Mouse (Mus musculus) forebrain, embryonic 15.5 days (tissue): ENCODE measurements around the gene Rnf128. TPM values are rescaled to one million over a fixed set of nuclear protein-coding genes. Genes with fewer than 3 reads are reported as not detected.
A peak's percentile ranks its signal among the peaks of the same experiment; 100 is the strongest.

Experiments used
- ATAC-seq: fragments of 200-750 bp; cut with Nextera tagmentation; replicated peaks from 2 replicates; pipeline ENCODE4 v1.8.0; 2017; ENCODE audit warnings: mild to moderate bottlenecking, moderate TSS enrichment, moderate library complexity
- H3K27ac ChIP-seq: fragments of 300-500 bp; sonication (generic); replicated peaks from 2 replicates; pipeline ENCODE4 v1.5.1; 2015; ENCODE audit warnings: mild to moderate bottlenecking, inconsistent platforms
- H3K27me3 ChIP-seq: fragments of 300-500 bp; sonication (generic); 2 replicates; pipeline ENCODE4 v1.6.1; 2015; ENCODE audit warnings: inconsistent platforms
- H3K36me3 ChIP-seq: fragments of 300-500 bp; sonication (generic); 2 replicates; pipeline ENCODE4 v1.6.1; 2015; ENCODE audit warnings: mild to moderate bottlenecking, inconsistent platforms
- H3K4me1 ChIP-seq: fragments of 300-500 bp; sonication (generic); 2 replicates; pipeline ENCODE4 v1.6.1; 2015; ENCODE audit warnings: inconsistent platforms
- H3K4me2 ChIP-seq: fragments of 300-500 bp; sonication (generic); replicated peaks from 2 replicates; pipeline ENCODE4 v1.6.1; 2015; ENCODE audit warnings: mild to moderate bottlenecking, inconsistent platforms
- H3K4me3 ChIP-seq: fragments of 300-500 bp; sonication (generic); 2 replicates; pipeline ENCODE4 v1.5.1; 2015; ENCODE audit warnings: mild to moderate bottlenecking, inconsistent platforms
- H3K9ac ChIP-seq: fragments of 300-500 bp; sonication (generic); replicated peaks from 2 replicates; pipeline ENCODE4 v1.6.1; 2015; ENCODE audit warnings: mild to moderate bottlenecking, inconsistent platforms
- H3K9me3 ChIP-seq: fragments of 300-500 bp; sonication (generic); 2 replicates; pipeline ENCODE4 v1.6.1; 2016; ENCODE audit warnings: inconsistent platforms
- WGBS: fragments of 180-500 bp; shearing (Covaris S2); methylation state at CpG from one replicate; pipeline ENCODE4 v1.1.7; 2015; ENCODE audit warnings: mixed read lengths; 5-methylcytosine and 5-hydroxymethylcytosine counted together
- polyA plus RNA-seq: library from polyadenylated mRNA; unstranded; fragments of >200 nt; fragmentation: Nextera tagmentation; extraction: Ambion mirVana; gene quantifications from 2 replicates; pipeline ENCODE4 v1.2.1, GENCODE M21; 2015

Gene Rnf128
- polyA plus RNA-seq, 1 experiment from 2014 or later, result 3.1 TPM

- no peak for ATAC-seq
- Histone ChIP-seq H3K9ac (no peak overlapping the region), H3K36me3 (no peaks in the 10 kb centered on the region), H3K4me3 (no peak overlapping the region), H3K27me3 (no peaks in the 10 kb centered on the region), H3K27ac (no peak overlapping the region), H3K4me1 (no peaks in the 10 kb centered on the region), H3K4me2 (no peak overlapping the region), H3K9me3 (no peaks in the 10 kb centered on the region)
Observed at GRCm38 (mm10) chrX:139640418-139640817, 77.3 kb downstream of the Rnf128 start.

- ATAC-seq, result no peak
- H3K27me3 ChIP-seq, result no peaks in the 10 kb centered on the region
- H3K27ac ChIP-seq, result no peak overlapping the region
- no peak overlapping the region for H3K4me3 ChIP-seq
- no peaks in the 10 kb centered on the region for H3K36me3 ChIP-seq
- WGBS, result 73% methylated on average over 5 of the region's 5 CpGs
- no peaks in the 10 kb centered on the region for H3K9me3 ChIP-seq
- H3K4me1 ChIP-seq, result no peaks in the 10 kb centered on the region
- no peak overlapping the region for H3K4me2 ChIP-seq
- no peak overlapping the region for H3K9ac ChIP-seq
Observed at GRCm38 (mm10) chrX:139652226-139652625, 89.1 kb downstream of the Rnf128 start.

- no peak overlapping the region for H3K27ac ChIP-seq
- no peak overlapping the region for H3K9ac ChIP-seq
- H3K4me1 ChIP-seq, result no peaks in the 10 kb centered on the region
- H3K36me3 ChIP-seq, result no peaks in the 10 kb centered on the region
- no peak for ATAC-seq
- H3K9me3 ChIP-seq, result no peaks in the 10 kb centered on the region
- H3K4me3 ChIP-seq, result no peak overlapping the region
- H3K4me2 ChIP-seq, result no peak overlapping the region
- no peaks in the 10 kb centered on the region for H3K27me3 ChIP-seq
- WGBS, result 92% methylated on average over 3 of the region's 3 CpGs
Observed at GRCm38 (mm10) chrX:139653292-139653691, 90.2 kb downstream of the Rnf128 start.

- ATAC-seq, result no peak
- H3K4me2 ChIP-seq, result no peak overlapping the region
- no peaks in the 10 kb centered on the region for H3K36me3 ChIP-seq
- no peaks in the 10 kb centered on the region for H3K9me3 ChIP-seq
- no peaks in the 10 kb centered on the region for H3K4me1 ChIP-seq
- no peak overlapping the region for H3K27ac ChIP-seq
- no peaks in the 10 kb centered on the region for H3K27me3 ChIP-seq
- H3K4me3 ChIP-seq, result no peak overlapping the region
- WGBS, result 78% methylated on average over 5 of the region's 5 CpGs
- H3K9ac ChIP-seq, result no peak overlapping the region
Observed at GRCm38 (mm10) chrX:139654350-139655063, 91.4 kb downstream of the Rnf128 start.

- no peaks in the 10 kb centered on the region for H3K27me3 ChIP-seq
- no peaks in the 10 kb centered on the region for H3K9me3 ChIP-seq
- WGBS, result 48% methylated on average over 1 of the region's 1 CpGs
Observed at GRCm38 (mm10) chrX:139662111-139662510, 99.0 kb downstream of the Rnf128 start.

GRCm38 (mm10) chrX:139665829-139666228 is 102.7 kb downstream of the Rnf128 start:
- Histone ChIP-seq H3K27me3 (peaks cover 3% of the 10 kb centered on the region; the same call in 1 of the 2 replicates), H3K4me1 (no peaks in the 10 kb centered on the region), H3K36me3 (no peaks in the 10 kb centered on the region), H3K27ac (no peak overlapping the region), H3K4me3 (no peak overlapping the region), H3K9ac (no peak overlapping the region), H3K4me2 (no peak overlapping the region), H3K9me3 (no peaks in the 10 kb centered on the region)
- no peak for ATAC-seq
- WGBS, result 68% methylated on average over 2 of the region's 2 CpGs

More at GRCm38 (mm10) chrX:139662111-139662510, 99.0 kb downstream of the Rnf128 start:
- H3K4me3 ChIP-seq, result no peak overlapping the region
- H3K4me2 ChIP-seq, result no peak overlapping the region
- no peaks in the 10 kb centered on the region for H3K4me1 ChIP-seq
- H3K36me3 ChIP-seq, result no peaks in the 10 kb centered on the region
- no peak overlapping the region for H3K27ac ChIP-seq
- no peak overlapping the region for H3K9ac ChIP-seq
- ATAC-seq, result no peak

GRCm38 (mm10) chrX:139684410-139684774 is 121.3 kb downstream of the Rnf128 start:
- ATAC-seq, result no peak
- Histone ChIP-seq H3K36me3 (no peaks in the 10 kb centered on the region), H3K4me2 (peak overlapping the region; percentile 61), H3K27me3 (0 out of 2 replicates have a peak, but pooled peaks cover 3% of the 10 kb centered on the region), H3K4me1 (no peaks in the 10 kb centered on the region; the same call in 1 of the 2 replicates), H3K27ac (no peak overlapping the region), H3K4me3 (peak overlapping the region; percentile 52), H3K9ac (no peak overlapping the region), H3K9me3 (no peaks in the 10 kb centered on the region)
- WGBS, result 26% methylated on average over 8 of the region's 8 CpGs

GRCm38 (mm10) chrX:139684775-139685695 is 121.9 kb downstream of the Rnf128 start, which contains the start of gene Tbc1d8b:
Tbc1d8b (plus strand) TSS chrX:139684996.
- Histone ChIP-seq H3K9me3 (no peaks in the 10 kb centered on the region), H3K4me3 (peak within 1 kb of the TSS; percentile 52), H3K4me1 (no peaks in the 10 kb centered on the region; the same call in 1 of the 2 replicates), H3K4me2 (peak within 1 kb of the TSS; percentile 61), H3K36me3 (no peaks in the 10 kb centered on the region), H3K9ac (peak within 1 kb of the TSS; percentile 40), H3K27ac (no peak within 1 kb of the TSS), H3K27me3 (0 out of 2 replicates have a peak, but pooled peaks cover 3% of the 10 kb centered on the region)
- peak; percentile 100 for ATAC-seq
- WGBS, result 13% methylated on average over 43 of the region's 43 CpGs

- Histone ChIP-seq H3K4me2 (no peak within 1 kb of the TSS), H3K36me3 (no peaks in the 10 kb centered on the region), H3K9ac (no peak within 1 kb of the TSS), H3K4me3 (no peak within 1 kb of the TSS), H3K27ac (no peak within 1 kb of the TSS), H3K27me3 (no peaks in the 10 kb centered on the region), H3K4me1 (no peaks in the 10 kb centered on the region), H3K9me3 (no peaks in the 10 kb centered on the region)
- no peak for ATAC-seq
- 97% methylated on average over 8 of the region's 8 CpGs for WGBS
Observed at GRCm38 (mm10) chrX:139714381-139714780, 151.3 kb downstream of the Rnf128 start, which contains the start of gene Gm15013. Gm15013 (minus strand) TSS chrX:139714481.

- no peak for ATAC-seq
- H3K27me3 ChIP-seq, result no peaks in the 10 kb centered on the region
- 92% methylated on average over 2 of the region's 2 CpGs for WGBS
- no peaks in the 10 kb centered on the region for H3K9me3 ChIP-seq
- H3K4me3 ChIP-seq, result no peak overlapping the region
- H3K9ac ChIP-seq, result no peak overlapping the region
- H3K4me2 ChIP-seq, result no peak overlapping the region
- H3K4me1 ChIP-seq, result no peaks in the 10 kb centered on the region
- no peak overlapping the region for H3K27ac ChIP-seq
- H3K36me3 ChIP-seq, result no peaks in the 10 kb centered on the region
Observed at GRCm38 (mm10) chrX:139722350-139722749, 159.2 kb downstream of the Rnf128 start.
